Mouse (Mus musculus) lung, postnatal 0 days (tissue): ENCODE data around the gene Mast1.

Experiments used
- CTCF ChIP-seq: IDR thresholded peaks from 2 replicates; pipeline ENCODE4 v1.5.1; 2016; ENCODE audit warnings: antibody characterized with exemption, mild to moderate bottlenecking
- EP300 ChIP-seq: IDR thresholded peaks from 2 replicates; pipeline ENCODE4 v1.6.1; 2016; ENCODE audit warnings: antibody characterized with exemption, mild to moderate bottlenecking, control low read depth

DNA sequence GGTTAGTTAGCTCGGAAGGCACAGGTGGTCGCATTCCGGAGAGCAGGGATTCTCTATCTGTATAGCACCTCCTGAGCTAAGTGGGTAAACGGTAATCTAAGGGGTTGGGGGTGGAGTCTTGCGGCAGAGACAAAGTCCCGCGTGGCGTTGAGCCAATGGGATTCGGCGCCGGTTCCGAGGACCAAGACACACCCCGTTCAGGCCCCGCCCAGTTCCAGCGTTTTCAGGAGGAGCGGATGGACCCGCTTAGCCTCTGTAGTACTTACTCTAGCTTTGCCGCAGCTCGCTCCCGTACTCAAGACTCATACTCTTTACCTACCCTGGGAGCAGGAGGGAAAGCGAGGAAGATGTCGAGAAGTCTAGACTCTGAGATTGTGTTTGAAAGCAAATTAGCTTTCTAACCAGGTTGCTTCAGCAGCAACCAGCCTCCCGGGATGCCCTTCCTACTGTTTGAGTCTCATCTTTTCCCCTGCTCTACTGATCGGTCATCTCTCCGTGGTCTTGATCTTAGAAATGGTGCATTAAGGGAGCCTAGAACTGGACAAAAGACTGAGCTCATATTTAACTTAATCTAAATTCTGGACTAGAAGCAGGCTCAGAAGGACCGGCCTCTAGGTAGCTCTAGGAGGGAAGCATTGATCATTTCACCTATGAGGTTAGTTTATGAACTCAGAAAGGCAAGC, 7.5 kb upstream of the Mast1 start:
- TF ChIP-seq CTCF (no peak), EP300 (no peak)
